Mouse (Mus musculus) olfactory bulb, adult 2 months (tissue): ENCODE results near the gene Gm5269.

ENCODE experiments used
- CTCF ChIP-seq: fragments of 200-500 bp; IDR thresholded peaks from 2 replicates; pipeline ENCODE4 v1.5.1; 2012; ENCODE audit warnings: low read depth, mild to moderate bottlenecking, low read length, moderate library complexity; ENCODE audit not compliant: insufficient read depth
- POLR2A ChIP-seq: fragments of 200-500 bp; IDR thresholded peaks from 2 replicates; pipeline ENCODE4 v1.6.1; 2012; ENCODE audit warnings: mild to moderate bottlenecking, low read depth, low read length, moderate library complexity; ENCODE audit not compliant: insufficient read depth

DNA sequence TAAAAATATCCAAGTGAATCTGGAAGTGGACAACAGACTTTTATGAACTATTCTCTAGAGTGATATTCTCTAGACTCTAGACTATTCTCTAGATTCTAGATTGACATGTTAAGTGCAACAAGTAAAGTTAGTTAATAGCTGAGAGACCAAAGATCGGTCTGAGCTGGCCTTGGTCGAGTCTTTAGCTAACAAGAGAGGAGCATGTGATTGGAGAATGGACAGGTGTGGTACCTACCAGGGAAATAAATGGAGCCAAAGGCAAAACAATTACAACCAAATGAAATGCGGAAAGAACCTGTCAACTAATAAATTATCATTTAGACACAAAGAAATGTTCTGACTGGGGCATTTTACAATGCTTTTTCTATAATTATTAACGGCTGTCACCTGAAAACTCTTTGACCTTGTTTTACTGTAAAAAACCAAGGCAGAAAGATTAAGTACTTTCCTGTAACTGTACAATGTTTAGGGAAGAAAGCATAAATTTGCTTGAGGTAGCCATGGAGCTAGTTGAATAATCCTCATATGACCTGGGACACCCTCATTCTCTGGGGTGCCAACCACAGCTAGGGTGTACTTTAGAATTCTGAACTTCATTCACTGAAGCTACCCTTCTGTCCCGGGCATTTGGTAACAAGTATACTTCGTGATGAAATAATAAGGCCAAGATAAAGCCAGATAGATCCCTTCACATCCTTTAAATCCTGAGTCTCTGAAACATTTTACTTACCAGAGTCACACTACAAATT is 13.4 kb downstream of the Gm5269 start:
- TF ChIP-seq CTCF (no peak), POLR2A (no peak)
